Mouse (Mus musculus) adrenal gland (tissue): ENCODE measurements around the gene Agap1.

Source experiments
- intact Hi-C: fragments of 180-260 bp; cut with DNase I; formaldehyde crosslinking; loops from one replicate; pipeline ENCODE4 v1.15.1; 2025

Gene Agap1

DNA sequence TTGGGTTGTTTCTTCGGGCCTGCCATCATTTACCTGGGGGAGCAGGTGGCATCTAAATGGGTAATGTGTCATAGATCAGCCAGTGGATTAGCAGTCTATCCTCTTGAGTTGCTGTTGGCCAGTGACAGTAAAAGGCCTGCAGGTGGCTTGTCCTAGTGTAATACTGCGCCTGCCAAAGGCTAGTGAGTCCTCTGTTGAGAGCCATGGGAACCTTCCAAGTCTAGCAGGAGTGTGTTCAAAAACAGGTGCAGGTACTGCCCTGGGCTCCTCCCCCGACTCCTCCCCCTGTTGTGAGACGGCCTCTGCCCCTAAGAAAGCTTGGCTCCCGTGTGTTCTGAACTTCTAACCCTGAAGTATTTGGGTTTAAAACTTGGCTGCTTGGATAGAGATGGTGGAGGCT lies 1.9 kb downstream of the Agap1 start:
- intact Hi-C loops: loop anchor here (5.0 kb wide), 1 partner anchor 66 kb away; no protein-coding TSS in a partner anchor

DNA sequence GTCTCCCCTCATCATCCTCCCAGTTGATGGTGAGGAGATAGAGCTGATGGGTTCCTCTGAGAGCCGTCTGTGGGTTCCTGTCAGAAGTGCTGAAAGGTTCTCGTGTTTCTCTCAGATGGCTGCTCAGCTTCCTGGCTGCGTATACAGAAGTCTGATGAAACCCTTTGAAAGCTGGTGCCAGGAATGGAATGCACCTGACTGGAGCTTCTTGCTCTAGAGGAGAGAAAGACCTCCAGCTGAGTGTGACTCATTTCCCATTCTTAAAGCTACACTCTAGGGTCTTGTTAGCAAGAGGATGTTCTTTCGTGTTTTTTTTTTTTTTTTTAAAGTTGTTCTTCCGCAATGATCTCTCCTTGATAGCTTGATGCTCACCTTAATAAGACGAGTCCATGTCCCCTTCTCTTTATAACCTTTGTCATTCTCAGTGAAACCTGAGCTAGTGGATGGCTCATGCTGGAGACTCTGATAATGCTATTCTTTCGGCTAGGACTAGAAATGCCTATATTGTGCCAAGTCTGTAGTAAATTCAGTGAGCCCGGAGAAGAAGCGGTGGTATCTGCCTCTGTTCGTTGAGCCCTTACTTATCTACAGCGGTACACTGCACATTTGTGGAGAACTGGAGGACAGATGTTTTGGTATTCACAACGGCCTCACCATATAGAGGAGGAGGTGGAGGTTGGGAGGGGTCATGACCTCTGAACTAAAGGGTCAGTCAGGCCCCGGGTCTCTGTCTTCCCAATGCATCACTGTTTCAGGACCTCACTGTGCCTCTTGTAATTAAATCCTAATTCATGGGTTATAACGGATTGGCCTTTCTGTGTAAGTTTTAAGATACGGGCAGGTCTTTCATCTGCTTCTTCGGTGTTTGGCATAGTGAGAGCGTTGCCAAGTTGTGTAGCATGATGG lies 2.8 kb downstream of the Agap1 start:
- intact Hi-C loops: loop anchor here (5.0 kb wide), 1 partner anchor 65 kb away; no protein-coding TSS in a partner anchor

DNA sequence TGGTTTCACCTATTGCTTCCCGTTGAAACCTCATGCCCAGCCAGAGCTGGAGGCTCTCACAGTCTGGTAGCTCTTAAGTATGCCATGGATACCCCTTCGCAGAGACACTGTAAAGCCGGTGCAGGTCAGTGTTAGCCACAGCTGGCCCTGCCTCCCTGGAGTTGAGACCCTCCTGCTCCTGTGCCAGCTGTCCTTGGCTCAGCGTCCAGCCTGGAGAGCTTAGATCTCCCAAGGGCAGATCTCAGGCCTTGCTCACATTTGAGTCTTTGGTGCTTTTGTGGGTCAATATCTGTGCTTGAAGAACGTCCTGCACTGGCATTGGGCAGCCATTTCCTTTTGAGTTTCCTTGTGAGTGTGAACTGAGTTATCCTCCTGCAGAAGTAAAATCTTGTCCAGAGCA lies 7.3 kb downstream of the Agap1 start:
- intact Hi-C loops: no loop called here

DNA sequence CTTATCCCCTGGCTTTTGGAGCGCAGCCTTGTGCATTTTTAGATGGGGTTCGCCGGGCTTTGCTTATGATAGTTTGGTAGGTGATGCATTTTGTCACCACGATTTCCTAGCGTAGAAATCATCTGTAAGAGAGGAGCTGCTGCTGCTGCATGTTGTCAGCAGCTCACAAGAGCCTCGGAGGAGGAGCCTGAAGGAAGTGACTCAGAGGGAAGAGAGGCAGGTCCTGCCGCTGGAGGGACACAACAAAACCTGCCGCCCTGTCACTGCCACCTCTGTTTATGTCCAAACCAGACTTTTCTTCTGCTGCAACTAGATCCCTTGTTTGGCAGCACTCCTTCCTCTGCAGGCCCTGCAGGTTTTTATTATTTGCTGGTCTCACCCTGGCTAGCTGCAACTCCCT lies 8.5 kb downstream of the Agap1 start:
- intact Hi-C loops: no loop called here

DNA sequence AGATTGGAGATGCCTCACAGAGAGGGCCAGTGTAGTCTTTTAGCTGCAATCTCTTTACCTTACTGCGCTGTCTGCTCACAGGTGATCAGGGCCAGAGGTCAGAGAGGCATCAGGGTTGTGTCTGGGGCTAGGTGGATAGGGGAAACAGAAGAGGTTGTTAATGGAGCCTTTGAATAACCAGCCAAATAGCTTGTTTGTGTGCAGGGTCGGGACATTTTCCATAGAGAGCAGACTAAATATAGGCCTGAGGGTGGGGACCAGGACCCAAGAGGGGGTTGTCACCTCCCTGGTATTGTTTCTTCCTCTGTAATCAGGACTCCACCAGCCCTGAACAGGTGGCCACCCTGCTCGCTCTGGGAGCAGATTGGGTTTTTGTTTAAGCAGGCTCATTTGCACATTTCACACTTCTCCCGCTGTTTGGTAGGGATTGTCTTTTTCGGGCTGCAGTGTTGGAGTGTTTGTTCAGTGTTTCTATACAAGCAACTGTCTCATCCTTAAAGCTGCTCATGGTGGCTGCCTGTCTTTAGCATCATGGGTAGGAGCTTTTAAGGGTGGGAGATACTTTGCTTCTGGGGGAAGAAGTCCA lies 10.9 kb downstream of the Agap1 start:
- intact Hi-C loops: no loop called here

DNA sequence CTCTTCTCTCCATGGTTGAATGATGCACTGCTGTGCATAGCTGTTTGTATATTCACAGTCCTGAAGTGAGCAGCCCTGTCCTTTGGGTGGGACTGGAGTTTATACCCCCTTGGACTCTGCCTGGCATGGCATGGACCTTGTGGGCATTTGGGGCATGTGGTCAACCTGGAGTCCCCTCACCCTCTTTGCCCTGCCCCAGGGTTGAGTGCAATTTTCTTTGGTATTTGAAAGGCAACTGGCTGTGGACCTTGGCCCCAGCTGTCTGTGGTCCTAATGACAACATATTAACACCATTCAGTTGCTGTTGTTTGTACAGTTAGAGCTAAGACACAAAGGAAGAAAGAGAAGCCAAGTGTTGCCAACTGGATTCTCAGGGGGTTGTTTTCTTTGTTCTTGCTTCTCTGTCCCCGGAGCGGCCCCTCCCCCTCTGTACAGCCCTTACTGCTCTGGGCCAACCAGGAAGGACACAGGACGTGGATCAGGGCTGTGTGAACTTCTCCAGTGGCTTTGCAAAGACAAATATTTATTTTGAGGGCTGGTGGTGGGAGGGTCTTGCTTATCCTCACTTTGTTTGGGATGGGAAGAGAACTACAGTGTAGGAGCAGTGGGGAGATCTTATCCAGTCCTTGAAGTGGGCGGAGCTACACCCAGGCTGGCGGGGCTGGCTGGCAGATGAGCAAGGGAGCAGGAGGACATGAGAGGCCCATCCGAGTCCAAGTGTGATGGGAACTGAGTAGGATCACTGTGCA lies 12.9 kb downstream of the Agap1 start:
- intact Hi-C loops: no loop called here

DNA sequence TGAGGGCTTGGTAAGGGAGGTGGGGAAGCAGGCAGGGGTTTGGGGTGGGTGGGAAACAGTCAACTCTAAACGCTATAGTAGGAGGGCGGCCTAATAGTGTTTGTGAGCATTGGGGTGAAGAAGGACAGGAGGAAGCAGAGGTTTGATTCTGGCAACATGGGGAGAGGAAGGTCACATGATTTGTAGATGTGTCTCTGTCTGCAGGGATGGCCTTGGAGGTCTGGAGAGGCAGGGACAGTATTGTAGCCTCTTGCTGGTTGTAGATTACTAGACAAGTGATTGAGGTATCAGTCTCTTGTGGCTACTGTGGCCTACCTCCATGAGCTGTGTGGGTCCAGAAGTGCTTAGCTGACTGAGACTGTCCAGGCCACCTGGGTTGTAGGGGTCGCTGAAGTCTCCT lies 13.5 kb downstream of the Agap1 start:
- intact Hi-C loops: no loop called here

DNA sequence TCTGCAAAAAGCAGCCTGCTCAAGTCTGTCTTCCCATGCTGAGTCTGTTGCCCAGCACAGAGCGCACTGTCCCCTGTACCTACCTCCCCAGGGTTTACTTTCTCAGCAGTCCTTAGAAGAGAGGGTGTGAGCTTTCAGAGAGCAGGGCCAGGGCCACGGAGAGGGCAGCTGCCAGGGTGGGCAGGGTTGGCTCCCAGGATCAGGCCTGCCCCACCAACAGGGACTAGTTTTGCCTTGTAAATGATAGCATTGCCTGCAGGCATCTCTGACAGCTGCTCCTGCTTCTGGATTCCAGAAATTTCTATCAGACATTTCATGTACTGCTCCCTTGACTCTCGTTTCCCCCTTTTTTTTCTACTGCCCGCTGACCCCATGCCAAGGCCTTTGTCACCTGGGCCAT lies 16.8 kb downstream of the Agap1 start:
- intact Hi-C loops: no loop called here

DNA sequence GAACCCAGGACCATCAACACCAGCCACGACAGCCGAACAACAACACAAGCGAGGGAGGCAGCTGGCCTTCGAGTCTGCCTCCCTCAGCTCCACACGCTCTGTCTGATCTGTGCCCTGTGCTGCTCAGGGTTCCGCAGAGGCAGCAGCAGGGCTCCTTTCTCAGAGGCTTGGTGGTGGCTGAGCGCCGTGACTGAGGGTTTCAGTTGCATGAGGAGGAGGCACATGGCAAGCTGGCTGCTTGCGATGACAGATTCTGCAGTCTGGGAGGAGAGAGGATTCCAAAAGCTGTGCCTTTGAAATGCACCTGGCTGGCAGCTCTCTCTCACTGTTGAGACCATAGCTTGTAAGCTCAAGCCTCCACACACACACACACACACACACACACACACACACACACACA lies 17.3 kb downstream of the Agap1 start:
- intact Hi-C loops: no loop called here

DNA sequence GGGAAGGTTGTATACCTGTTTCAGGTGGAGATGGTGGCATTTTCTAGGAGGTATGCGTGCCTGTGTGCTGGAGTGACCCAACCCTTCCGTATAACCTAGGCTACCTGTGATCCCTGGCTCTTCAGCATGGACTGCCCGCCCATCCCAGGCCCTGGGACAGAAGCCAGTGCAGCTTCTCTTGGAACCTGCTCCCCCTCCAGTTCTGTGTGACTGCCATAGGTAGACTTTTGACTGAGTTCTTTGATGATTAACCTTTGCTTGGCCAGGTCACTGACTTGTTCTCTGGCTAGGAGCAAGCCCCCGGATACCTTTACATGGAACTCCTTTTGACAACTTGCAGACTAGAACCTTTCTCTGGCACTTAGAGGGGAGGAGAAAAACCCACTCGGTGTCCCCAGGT lies 19.3 kb downstream of the Agap1 start:
- intact Hi-C loops: no loop called here

DNA sequence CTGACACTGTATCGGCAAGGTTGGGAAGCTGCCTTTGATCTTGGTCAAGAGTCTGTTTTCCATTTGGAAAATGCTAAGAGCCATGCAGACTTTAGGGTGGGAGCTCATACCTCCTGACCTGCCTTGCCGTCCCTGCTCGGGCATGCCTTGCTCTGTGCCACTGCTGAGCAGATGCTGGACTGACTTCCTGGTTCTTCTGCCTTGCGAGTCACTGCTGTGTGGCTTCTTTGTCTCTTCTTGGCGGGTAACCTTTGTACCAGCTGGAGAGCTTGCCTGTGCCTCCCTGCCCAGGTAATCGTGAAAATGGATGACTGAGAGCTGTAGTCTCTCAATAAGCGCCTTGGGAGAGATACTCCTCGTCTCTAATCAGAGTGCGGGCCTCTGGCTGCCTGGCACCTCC lies 20.2 kb downstream of the Agap1 start:
- intact Hi-C loops: no loop called here

DNA sequence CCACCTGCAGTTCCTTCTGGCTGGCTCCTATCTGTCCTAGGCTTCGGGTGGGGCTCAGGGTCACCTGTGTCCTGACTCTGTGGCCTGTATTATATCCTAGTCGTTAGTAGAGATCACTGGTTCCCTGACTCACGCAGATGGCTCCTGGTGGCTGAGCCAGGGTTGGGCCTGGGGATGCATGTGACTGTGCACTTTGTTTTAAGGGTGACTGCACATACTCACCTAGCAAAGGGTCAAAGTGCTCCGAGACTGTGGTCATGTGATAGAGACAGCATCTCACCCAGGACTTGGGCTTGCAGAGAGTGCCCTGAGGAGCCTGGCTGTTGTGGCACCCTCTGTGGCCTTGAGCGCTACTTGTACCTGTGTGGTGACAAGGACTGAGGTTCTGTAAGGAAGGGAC lies 22.4 kb downstream of the Agap1 start:
- intact Hi-C loops: no loop called here

DNA sequence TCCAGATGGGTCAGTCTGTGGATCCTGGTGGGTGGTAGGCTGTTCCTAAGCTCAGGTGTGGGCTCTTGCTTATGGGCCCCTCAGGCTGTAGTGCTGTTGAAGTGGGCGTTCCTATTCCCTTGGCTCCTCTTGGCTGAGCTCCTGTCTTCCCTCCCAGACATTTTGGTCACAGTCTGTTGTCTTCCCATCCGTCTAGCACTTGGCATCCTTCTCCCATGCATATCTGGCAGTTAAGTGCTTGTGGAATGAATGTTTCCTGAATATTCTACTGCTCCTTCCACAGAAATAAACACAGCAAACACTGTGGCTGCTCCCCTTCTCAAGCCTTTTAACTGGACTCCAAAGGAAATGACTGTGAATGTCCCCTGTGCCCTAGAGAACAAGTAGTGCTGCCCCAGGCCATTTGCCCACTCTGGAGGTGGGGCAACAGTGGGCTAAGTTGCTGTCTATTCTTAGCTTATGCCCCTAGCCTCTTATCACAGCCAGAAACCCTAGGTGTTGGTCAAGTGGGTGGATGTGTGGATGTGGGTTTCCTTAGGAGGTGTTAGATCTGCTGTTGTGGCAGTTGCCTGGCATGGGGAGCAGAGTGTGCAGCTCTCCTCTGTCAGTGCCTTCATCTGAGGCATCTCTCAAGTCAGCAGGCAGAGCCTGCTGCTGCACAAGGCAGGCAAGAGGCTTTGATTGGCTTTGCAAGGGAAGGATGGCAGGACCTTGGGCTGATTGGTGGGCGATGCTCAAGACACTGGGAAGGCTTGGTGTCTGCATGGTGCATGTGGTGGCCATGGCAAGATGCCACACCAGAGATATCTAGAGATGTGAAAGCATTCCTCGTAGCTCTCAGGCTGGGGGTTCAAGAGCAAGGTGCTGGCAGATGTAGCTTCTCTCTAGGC lies 24.2 kb downstream of the Agap1 start:
- intact Hi-C loops: no loop called here

DNA sequence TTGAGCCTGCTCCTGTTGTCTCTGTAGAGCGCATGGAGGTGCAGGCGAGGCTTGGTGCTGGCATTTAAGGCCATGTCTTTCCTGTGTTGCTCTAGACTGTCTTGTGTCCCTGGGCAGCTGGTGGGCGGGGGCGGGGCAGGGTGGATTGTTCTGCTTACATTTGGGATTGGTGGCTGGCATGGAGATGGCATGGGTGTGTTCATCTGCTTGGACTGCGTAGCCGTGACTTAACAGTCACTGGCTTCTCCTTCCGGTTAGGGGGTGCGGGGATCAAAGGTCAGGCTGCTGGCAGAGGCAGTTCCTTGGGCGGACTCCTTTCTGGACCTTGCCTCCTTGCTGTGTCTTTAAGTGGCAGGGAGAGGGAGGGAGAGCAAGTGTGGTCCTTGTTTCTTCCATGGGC lies 26.5 kb downstream of the Agap1 start:
- intact Hi-C loops: no loop called here

DNA sequence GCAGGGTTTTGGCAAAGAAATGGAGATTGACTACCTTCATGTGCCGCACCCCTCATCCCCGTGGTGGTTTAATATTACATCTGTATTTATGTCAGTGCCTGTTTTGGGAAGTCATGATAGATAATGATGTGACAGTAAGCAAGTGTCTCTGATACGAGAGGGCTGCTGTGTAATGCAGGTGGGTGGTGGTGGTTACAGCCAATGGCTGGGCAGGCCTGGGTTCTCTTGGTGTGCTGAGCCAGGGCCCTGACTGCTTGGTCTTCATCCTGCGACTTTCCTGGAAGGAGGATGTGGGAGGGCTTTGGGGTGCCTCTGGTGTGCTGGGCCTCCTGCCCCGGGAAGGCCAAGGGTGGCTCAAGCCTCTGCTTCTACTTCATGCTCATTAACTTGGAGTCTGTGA lies 28.2 kb downstream of the Agap1 start:
- intact Hi-C loops: no loop called here

DNA sequence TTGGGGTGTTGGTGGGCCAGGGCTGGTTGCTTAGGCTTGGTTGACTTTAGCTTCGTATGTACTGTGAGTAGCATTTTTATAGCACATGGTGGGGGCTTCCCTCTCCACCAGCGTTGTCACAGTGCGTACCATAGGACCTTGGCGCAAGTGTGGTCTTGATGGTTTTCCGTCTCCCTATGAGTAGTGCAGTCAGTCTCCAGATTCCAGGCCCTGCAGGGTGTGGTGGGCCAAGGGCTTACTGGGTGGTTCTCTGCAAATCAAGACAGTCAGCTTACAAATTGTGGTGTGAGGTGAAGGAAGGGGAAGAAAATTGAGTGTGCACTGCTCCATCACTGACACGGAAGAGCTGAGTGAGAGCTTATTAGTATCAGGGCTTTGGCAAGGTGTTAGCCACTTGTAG lies 32.3 kb downstream of the Agap1 start:
- intact Hi-C loops: no loop called here

DNA sequence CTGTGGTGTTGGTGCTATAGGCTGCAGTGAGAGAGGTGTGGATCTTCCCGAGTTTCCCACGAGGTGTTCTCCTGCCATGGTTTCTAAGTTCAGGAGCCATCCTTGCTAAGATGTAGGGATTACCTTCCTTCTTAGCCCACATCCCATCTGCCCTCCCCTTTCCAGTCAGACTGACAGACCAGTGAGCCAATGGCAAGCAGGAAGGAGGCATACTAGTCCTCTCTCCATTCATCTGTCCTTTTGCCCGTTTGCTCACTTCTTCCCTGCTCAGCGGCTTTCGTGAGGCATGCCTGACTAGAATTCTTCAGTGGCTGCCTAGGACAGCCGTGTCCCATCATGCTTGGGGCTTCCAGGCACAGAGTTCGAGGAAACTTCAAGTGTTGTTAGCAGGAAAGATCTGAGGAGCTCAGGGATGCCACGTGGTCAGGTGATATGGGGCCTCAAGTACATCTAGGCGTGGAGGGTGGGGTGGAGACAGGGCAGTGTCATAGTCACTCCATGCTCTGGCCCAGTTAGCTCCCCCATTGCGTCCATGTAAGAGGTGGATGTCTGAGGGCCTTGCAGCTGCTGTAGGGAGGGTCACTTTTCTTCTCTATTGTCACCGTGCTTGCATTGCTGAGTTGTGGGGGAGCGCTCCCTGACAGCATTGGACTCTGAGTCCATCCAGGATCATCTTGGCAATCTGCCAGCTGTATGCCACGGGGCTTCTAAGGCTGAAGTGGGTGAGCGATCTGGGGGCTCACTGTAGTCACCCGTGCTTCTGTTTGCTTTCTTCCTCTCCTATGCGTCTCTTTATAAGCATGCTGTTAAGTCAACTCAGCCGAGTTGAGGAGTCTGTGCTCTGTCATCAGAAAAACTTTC lies 34.7 kb downstream of the Agap1 start:
- intact Hi-C loops: no loop called here

DNA sequence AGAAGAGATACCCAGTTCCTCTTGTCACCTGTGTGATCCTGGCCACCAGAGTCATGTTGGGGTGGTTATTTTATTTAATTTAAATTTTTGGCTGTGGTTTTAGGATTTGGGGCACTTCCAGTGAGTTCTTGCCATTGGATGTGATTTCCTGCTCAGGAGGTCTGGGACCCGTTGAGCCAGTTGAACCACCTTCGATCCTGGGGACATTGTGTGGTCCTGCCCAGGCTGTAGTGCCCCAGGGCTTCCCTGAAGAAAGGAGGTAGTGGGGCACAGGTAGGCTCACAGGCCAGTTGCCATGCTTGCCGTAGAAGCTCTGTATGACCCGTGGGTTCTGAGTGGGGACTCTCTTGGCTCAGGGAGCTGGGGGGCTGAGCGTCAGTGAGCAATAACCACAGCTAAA lies 38.6 kb downstream of the Agap1 start:
- intact Hi-C loops: no loop called here

DNA sequence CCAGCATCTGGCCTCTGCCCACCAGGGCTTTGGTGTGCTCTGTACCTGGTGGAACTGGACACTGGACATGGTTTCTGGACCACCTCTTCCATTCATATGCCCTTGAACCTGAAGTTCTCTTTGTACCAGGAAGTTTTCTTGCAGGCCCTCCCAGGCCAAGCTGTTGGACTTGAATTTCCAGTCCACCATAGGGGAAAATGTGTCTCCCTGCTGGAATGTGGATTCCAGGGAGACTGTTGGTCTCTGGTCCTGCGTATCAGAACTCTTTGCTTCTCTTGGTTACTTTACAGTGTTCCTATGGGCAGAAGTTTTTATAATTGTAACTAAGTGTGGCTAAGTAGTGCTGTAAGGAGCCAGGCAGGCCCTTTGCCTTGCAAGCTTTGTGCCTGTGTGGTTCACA lies 40.2 kb downstream of the Agap1 start:
- intact Hi-C loops: no loop called here

DNA sequence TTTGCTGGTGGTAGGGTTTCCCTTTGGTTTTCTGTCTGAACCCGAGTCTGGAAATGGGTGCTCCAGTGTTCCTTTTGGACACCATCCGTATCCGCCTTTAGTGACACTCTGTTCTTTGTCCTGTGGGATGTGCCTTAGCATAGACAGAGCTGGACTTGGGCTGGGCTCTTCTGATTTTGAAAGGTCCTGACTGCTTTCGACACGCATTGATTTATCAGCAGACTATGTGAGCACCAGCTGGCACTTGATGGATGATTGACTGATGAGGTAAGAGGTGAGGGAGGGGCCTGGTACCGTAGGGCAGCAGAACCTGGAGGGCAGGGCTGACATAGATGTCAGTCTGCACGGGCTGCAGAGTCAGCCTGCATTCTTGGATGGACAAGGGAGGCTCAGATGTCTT lies 41.6 kb downstream of the Agap1 start:
- intact Hi-C loops: no loop called here
